Mouse (Mus musculus) midbrain, postnatal 0 days (tissue): ENCODE data around the gene Syt1. TPM values are rescaled to one million over a fixed set of nuclear protein-coding genes. Genes with fewer than 3 reads are reported as not detected.

Source experiments
- ATAC-seq: fragments of 200-750 bp; cut with Nextera tagmentation; 2 replicates; pipeline ENCODE4 v1.8.0; 2017; ENCODE audit warnings: moderate number of reproducible peaks, mild to moderate bottlenecking, moderate TSS enrichment, moderate library complexity; ENCODE audit not compliant: low FRiP score
- DNase-seq: peaks from one replicate; pipeline ENCODE4 v3.0.0-alpha.2; 2015; ENCODE audit warnings: low spot score
- H3K27ac ChIP-seq: fragments of 300-500 bp; sonication (generic); 2 replicates; pipeline ENCODE4 v1.5.1; 2014; ENCODE audit warnings: low read depth, mild to moderate bottlenecking, low read length, mixed read lengths
- H3K27me3 ChIP-seq: fragments of 300-500 bp; sonication (generic); 2 replicates; pipeline ENCODE4 v1.6.1; 2014; ENCODE audit warnings: low read length, control low read depth, mixed read lengths; ENCODE audit not compliant: insufficient read depth
- H3K36me3 ChIP-seq: fragments of 300-500 bp; sonication (generic); 2 replicates; pipeline ENCODE4 v1.6.1; 2014; ENCODE audit warnings: low read length, control low read depth, mixed read lengths; ENCODE audit not compliant: insufficient read depth
- H3K4me1 ChIP-seq: fragments of 300-500 bp; sonication (generic); 2 replicates; pipeline ENCODE4 v1.6.1; 2014; ENCODE audit warnings: mild to moderate bottlenecking, control low read depth, antibody characterized with exemption, low read length, mixed read lengths; ENCODE audit not compliant: insufficient read depth
- H3K4me2 ChIP-seq: fragments of 300-500 bp; sonication (generic); 2 replicates; pipeline ENCODE4 v1.6.1; 2014; ENCODE audit warnings: low read depth, mild to moderate bottlenecking, low read length, mixed read lengths; ENCODE audit not compliant: poor library complexity, severe bottlenecking
- H3K4me3 ChIP-seq: fragments of 300-500 bp; sonication (generic); 2 replicates; pipeline ENCODE4 v1.5.1; 2014; ENCODE audit warnings: low read depth, mild to moderate bottlenecking, low read length, moderate library complexity
- H3K9ac ChIP-seq: fragments of 300-500 bp; sonication (generic); replicated peaks from 2 replicates; pipeline ENCODE4 v1.6.1; 2014; ENCODE audit warnings: mild to moderate bottlenecking, low read length, moderate library complexity, mixed read lengths; ENCODE audit not compliant: poor library complexity, severe bottlenecking
- H3K9me3 ChIP-seq: fragments of 300-500 bp; sonication (generic); 2 replicates; pipeline ENCODE4 v1.6.1; 2016; ENCODE audit warnings: low read length, control low read depth
- CTCF ChIP-seq: IDR thresholded peaks from 2 replicates; pipeline ENCODE4 v1.5.1; 2016; ENCODE audit warnings: antibody characterized with exemption, mild to moderate bottlenecking
- WGBS: fragments of 180-500 bp; shearing (Covaris S2); extraction: QIAGEN DNeasy Blood & Tissue Kit; methylation state at CpG from one replicate; pipeline ENCODE4 v1.1.7; 2014; 5-methylcytosine and 5-hydroxymethylcytosine counted together
- polyA plus RNA-seq: library from polyadenylated mRNA; unstranded; fragments of >200 nt; fragmentation: Nextera tagmentation; extraction: Ambion mirVana; gene quantifications from 2 replicates; pipeline ENCODE4 v1.2.1, GENCODE M21; 2015
- total RNA-seq: library from RNA; depleted of rRNA; stranded (reverse); fragments of >200 nt; gene quantifications from 2 replicates; pipeline ENCODE4 v1.2.3, GENCODE M21; 2014

Syt1 gene
- total and polyA plus RNA-seq, 2 experiments from 2014 or later = 111 to 141 TPM

DNA sequence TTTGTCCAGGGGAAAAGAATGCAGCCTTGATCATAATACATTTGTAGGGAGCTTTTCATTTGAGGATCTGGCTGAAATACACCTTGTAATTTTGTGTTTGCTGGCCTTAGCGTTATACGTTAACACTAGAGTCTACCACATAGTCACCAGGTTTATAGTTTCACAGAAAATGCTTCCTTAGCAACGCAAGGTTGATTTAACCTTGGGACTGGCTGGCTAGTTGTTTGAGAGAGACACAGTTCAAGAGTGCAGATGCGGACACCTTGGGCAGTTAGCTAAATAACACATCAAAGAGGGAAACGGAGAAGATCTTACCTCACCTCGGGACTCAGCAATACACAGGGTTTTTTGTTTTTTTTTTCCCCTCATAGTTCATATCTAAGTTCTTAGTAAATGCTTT, 441.9 kb downstream of the Syt1 start:
- H3K9me3 ChIP-seq = no peaks in the 10 kb centered on the region
- H3K4me1 ChIP-seq = no peaks in the 10 kb centered on the region
- no peak overlapping the region for H3K9ac ChIP-seq
- H3K4me2 ChIP-seq = no peak overlapping the region
- ATAC-seq = no peak
- H3K27me3 ChIP-seq = no peaks in the 10 kb centered on the region
- no peak overlapping the region for H3K27ac ChIP-seq
- H3K4me3 ChIP-seq = no peak overlapping the region
- TF ChIP-seq CTCF = no peak
- 72% methylated on average over 6 of the region's 6 CpGs for WGBS
- DNase-seq = no peak
- no peaks in the 10 kb centered on the region for H3K36me3 ChIP-seq

DNA sequence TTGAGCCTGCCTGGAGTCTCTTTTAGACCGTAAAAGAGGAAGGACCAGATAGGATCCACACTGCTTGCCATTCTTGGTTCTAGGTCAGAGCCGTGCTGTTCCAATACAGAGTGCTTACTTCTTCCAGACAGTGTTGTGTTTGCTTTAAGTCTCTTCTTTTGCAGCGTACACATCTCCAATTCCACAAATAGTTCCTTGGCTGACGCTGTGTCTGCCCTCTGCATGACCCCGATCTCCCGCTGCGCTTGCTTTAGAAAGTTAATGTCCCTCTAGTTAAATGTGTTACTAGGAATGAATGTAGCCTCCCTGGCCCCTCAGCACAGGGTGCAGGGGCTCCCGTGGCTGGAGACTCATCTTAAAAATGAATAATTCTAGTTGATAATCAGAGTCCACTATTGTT, 442.6 kb downstream of the Syt1 start:
- TF ChIP-seq CTCF = no peak
- no peaks in the 10 kb centered on the region for H3K36me3 ChIP-seq
- H3K4me3 ChIP-seq = no peak overlapping the region
- DNase-seq (no peak), ATAC-seq (no peak)
- no peaks in the 10 kb centered on the region for H3K9me3 ChIP-seq
- no peak overlapping the region for H3K4me2 ChIP-seq
- H3K27ac ChIP-seq = no peak overlapping the region
- WGBS = 38% methylated on average over 8 of the region's 8 CpGs
- H3K4me1 ChIP-seq = no peaks in the 10 kb centered on the region
- no peaks in the 10 kb centered on the region for H3K27me3 ChIP-seq
- H3K9ac ChIP-seq = no peak overlapping the region

DNA sequence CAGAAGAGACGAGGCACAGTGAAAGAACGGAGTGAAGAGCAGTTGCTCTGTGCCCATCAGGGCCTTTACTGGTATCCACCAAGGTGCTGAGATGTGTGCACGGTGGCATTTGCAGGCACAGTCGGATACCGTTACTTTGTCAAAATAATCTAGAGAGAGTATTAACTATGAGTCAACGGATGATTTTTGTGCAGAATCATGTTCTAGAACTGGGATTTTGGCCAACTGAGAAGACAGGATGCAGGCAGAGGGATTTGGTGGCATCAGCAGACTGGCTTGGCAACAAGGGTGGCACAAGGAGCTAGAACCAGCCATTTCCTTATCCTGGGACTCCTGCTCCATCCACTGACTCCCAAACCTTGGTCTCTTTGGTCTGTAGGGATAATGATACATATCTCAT, 443.3 kb downstream of the Syt1 start:
- H3K9ac ChIP-seq = no peak overlapping the region
- no peaks in the 10 kb centered on the region for H3K4me1 ChIP-seq
- no peak for TF ChIP-seq CTCF
- 98% methylated on average over 6 of the region's 6 CpGs for WGBS
- ATAC-seq (no peak), DNase-seq (no peak)
- no peaks in the 10 kb centered on the region for H3K36me3 ChIP-seq
- no peaks in the 10 kb centered on the region for H3K27me3 ChIP-seq
- no peak overlapping the region for H3K27ac ChIP-seq
- H3K4me3 ChIP-seq = no peak overlapping the region
- H3K4me2 ChIP-seq = no peak overlapping the region
- no peaks in the 10 kb centered on the region for H3K9me3 ChIP-seq

DNA sequence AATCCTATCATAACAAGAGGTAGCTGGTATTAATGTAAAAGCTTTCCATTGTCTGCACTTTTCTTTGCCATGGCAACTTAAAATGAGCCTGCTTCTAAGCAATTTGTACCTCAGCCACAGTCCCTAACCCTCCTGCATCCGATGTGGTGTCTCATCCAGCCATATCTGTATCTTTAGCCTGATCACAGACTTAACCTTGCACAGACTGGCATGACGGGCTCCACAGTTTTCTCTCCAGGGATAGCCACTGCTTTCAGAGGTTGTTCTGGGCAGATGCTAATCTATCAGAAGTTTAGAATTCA, 451.2 kb downstream of the Syt1 start:
- DNase-seq = no peak
- WGBS = 55% methylated on average over 2 of the region's 2 CpGs
- H3K27ac ChIP-seq = no peak overlapping the region
- no peaks in the 10 kb centered on the region for H3K27me3 ChIP-seq
- H3K9me3 ChIP-seq = no peaks in the 10 kb centered on the region
- no peak for ATAC-seq
- H3K9ac ChIP-seq = no peak overlapping the region
- no peak overlapping the region for H3K4me2 ChIP-seq
- H3K36me3 ChIP-seq = no peaks in the 10 kb centered on the region
- no peak for TF ChIP-seq CTCF
- no peaks in the 10 kb centered on the region for H3K4me1 ChIP-seq
- no peak overlapping the region for H3K4me3 ChIP-seq

DNA sequence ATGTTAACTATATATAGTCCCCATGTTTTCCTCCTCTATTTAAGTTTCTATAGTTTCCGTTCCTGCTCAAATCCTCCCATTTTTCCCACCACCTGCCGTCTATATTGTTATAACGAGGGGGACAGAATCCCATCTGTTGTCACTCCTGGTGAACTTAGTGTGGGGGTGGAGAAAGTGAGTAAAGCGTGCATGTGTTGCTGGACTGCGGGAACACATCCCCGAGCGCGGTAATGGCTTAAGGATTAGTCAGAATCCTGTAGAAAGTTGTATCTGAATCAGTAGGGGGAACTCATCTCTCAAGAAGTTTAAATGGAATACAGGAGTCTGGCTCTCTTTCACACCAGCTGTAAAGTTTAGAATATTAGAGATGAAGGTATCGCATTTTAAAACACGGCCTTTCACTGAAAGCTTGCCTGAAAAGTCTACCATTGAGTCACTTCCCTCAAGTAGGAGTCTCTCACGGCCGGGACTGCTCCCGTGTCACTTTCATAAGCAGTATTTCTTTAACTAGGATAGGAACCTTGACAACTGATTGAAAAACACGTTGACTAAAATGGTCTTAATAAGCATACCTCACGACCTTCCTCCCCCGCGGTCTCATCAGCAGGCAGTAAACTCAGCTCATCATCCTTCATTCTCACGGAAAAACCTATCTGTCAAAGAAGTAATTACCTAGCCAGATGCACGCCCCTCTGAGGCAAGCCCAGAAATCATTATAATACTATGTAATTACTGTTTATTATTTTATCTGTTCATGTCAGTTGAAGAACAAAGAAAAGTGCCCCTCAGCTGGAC, 451.8 kb downstream of the Syt1 start:
- Histone ChIP-seq H3K27ac (no peak overlapping the region), H3K27me3 (no peaks in the 10 kb centered on the region), H3K4me2 (no peak overlapping the region), H3K9ac (no peak overlapping the region), H3K4me1 (no peaks in the 10 kb centered on the region), H3K9me3 (no peaks in the 10 kb centered on the region), H3K4me3 (no peak overlapping the region), H3K36me3 (no peaks in the 10 kb centered on the region)
- WGBS = 54% methylated on average over 19 of the region's 19 CpGs
- ATAC-seq = 0 out of 2 replicates have a peak, but pooled peaks have one; percentile 52
- no peak for DNase-seq
- TF ChIP-seq CTCF = 0 out of 2 replicates have a peak, but pooled peaks have one; percentile 1

DNA sequence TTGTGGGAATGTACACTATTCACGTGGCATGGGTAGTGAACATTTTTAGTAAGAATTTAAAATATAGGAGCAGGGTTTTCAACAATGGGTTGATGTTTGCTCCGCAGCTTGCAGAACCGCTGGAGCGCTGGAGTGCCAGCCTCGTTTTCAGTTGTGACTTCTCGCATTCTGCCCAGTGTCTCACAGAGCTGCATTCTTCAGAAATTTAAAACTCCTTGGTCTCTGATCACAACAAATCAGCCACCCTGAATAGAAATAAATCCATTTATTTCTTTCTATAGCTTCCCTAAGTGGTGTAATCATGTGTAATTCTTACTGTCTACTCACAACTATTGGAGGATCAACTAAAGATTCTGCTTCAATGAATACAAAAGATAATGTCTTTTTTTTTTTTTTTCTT, 458.2 kb downstream of the Syt1 start:
- ATAC-seq (no peak), DNase-seq (no peak)
- no peaks in the 10 kb centered on the region for H3K27me3 ChIP-seq
- H3K27ac ChIP-seq = no peak overlapping the region
- H3K36me3 ChIP-seq = no peaks in the 10 kb centered on the region
- no peak for TF ChIP-seq CTCF
- no peaks in the 10 kb centered on the region for H3K9me3 ChIP-seq
- 84% methylated on average over 6 of the region's 6 CpGs for WGBS
- H3K9ac ChIP-seq = no peak overlapping the region
- H3K4me2 ChIP-seq = no peak overlapping the region
- H3K4me3 ChIP-seq = no peak overlapping the region
- no peaks in the 10 kb centered on the region for H3K4me1 ChIP-seq
